Mouse (Mus musculus): Measurements from ENCODE around the gene Zfp654. TPM values are rescaled to one million over a fixed set of nuclear protein-coding genes. Genes with fewer than 3 reads are reported as not detected.

Gene Zfp654
- 1.1 TPM for polyA plus RNA-seq (2012; fragmentation: generic; extraction: Trizol)
- long read RNA-seq, experiment 1, partial matches to known transcripts: 0 of 1 reads
- long read RNA-seq, experiment 1, other reads (novel, unspliced or antisense): 1 of 1 reads
- long read RNA-seq, experiment 2, full-length matches to known transcripts: 1 of 2 reads
- long read RNA-seq, experiment 2, partial matches to known transcripts: 0 of 2 reads
- long read RNA-seq, experiment 2, other reads (novel, unspliced or antisense): 1 of 2 reads

- no peaks in the 10 kb centered on the region for H3K27me3 ChIP-seq (ENCODE audit: control insufficient read depth, insufficient read depth, insufficient read length)
- peaks cover 48% of the 10 kb centered on the region for H3K79me3 ChIP-seq (ENCODE audit: low read depth)
- H3K4me3 ChIP-seq (ENCODE audit: insufficient read depth, poor library complexity, severe bottlenecking): peak within 1 kb of the TSS; percentile 87
- peak within 1 kb of the TSS; percentile 89 for H3ac ChIP-seq (ENCODE audit: control insufficient read depth, insufficient read length, low read depth)
- peaks cover 83% of the 10 kb centered on the region for H3K79me2 ChIP-seq (ENCODE audit: control insufficient read depth, insufficient read depth)
- TF ChIP-seq CEBPB (IDR thresholded peaks at IDR 0.05; ENCODE audit: low read depth) (no peak), FOSL1 (IDR thresholded peaks at IDR 0.05; ENCODE audit: insufficient read depth, low read length, poor library complexity, severe bottlenecking) (no peak), MYOD1 (IDR thresholded peaks at IDR 0.05; ENCODE audit: control insufficient read depth, insufficient read length, low read depth) (no peak), MYOG (IDR thresholded peaks at IDR 0.05; ENCODE audit: control insufficient read depth, extremely low read depth, insufficient read length) (no peak), MAX (IDR thresholded peaks at IDR 0.05) (peak; percentile 30)
- peaks cover 38% of the 10 kb centered on the region for H3K36me3 ChIP-seq (ENCODE audit: control insufficient read depth, insufficient read depth)
These were observed at the start of gene Zfp654, which contains the start of gene Cggbp1 for GRCm38 (mm10) chr16:64851563-64852362. TSS of gene Zfp654 (minus strand) at chr16:64851652. TSS of gene Cggbp1 (plus strand) at chr16:64851996.

- Histone ChIP-seq H3ac (ENCODE audit: control insufficient read depth, insufficient read length, low read depth) (no peak overlapping the region), H3K79me2 (ENCODE audit: control insufficient read depth, insufficient read depth) (no peaks in the 10 kb centered on the region), H3K27me3 (ENCODE audit: control insufficient read depth, insufficient read depth, insufficient read length) (no peaks in the 10 kb centered on the region), H3K79me3 (ENCODE audit: low read depth) (no peaks in the 10 kb centered on the region), H3K4me3 (ENCODE audit: insufficient read depth, poor library complexity, severe bottlenecking) (no peak overlapping the region), H3K36me3 (ENCODE audit: control insufficient read depth, insufficient read depth) (no peaks in the 10 kb centered on the region)
- TF ChIP-seq USF1 (IDR thresholded peaks at IDR 0.05; ENCODE audit: low read depth) (no peak), MYOD1 (IDR thresholded peaks at IDR 0.05; ENCODE audit: control insufficient read depth, insufficient read length, low read depth) (no peak), FOSL1 (IDR thresholded peaks at IDR 0.05; ENCODE audit: insufficient read depth, low read length, poor library complexity, severe bottlenecking) (no peak), CTCF (IDR thresholded peaks at IDR 0.05; ENCODE audit: control insufficient read depth, insufficient read depth, insufficient read length) (no peak), CEBPB (IDR thresholded peaks at IDR 0.05; ENCODE audit: low read depth) (no peak), MYOG (IDR thresholded peaks at IDR 0.05; ENCODE audit: control insufficient read depth, extremely low read depth, insufficient read length) (no peak), MAX (IDR thresholded peaks at IDR 0.05) (no peak)
These were observed 47.6 kb upstream of the Zfp654 start for GRCm38 (mm10) chr16:64899084-64899483.

GRCm38 (mm10) chr16:64889496-64889895, 38.0 kb upstream of the Zfp654 start:
- H3K36me3 ChIP-seq (ENCODE audit: control insufficient read depth, insufficient read depth): no peaks in the 10 kb centered on the region
- no peak for TF ChIP-seq USF1 (IDR thresholded peaks at IDR 0.05; ENCODE audit: low read depth)
- no peak for TF ChIP-seq FOSL1 (IDR thresholded peaks at IDR 0.05; ENCODE audit: insufficient read depth, low read length, poor library complexity, severe bottlenecking)
- TF ChIP-seq CTCF (IDR thresholded peaks at IDR 0.05; ENCODE audit: control insufficient read depth, insufficient read depth, insufficient read length): no peak
- TF ChIP-seq MYOD1 (IDR thresholded peaks at IDR 0.05; ENCODE audit: control insufficient read depth, insufficient read length, low read depth): no peak
- TF ChIP-seq CEBPB (IDR thresholded peaks at IDR 0.05; ENCODE audit: low read depth): no peak
- no peak for TF ChIP-seq MAX (IDR thresholded peaks at IDR 0.05)
- no peak for TF ChIP-seq MYOG (IDR thresholded peaks at IDR 0.05; ENCODE audit: control insufficient read depth, extremely low read depth, insufficient read length)
- H3ac ChIP-seq (ENCODE audit: control insufficient read depth, insufficient read length, low read depth): no peak overlapping the region
- H3K27me3 ChIP-seq (ENCODE audit: control insufficient read depth, insufficient read depth, insufficient read length): no peaks in the 10 kb centered on the region
- no peaks in the 10 kb centered on the region for H3K79me3 ChIP-seq (ENCODE audit: low read depth)
- H3K4me3 ChIP-seq (ENCODE audit: insufficient read depth, poor library complexity, severe bottlenecking): no peak overlapping the region
- no peaks in the 10 kb centered on the region for H3K79me2 ChIP-seq (ENCODE audit: control insufficient read depth, insufficient read depth)

- H3K79me3 ChIP-seq (ENCODE audit: low read depth): no peaks in the 10 kb centered on the region
- TF ChIP-seq USF1 (IDR thresholded peaks at IDR 0.05; ENCODE audit: low read depth): no peak
- TF ChIP-seq CEBPB (IDR thresholded peaks at IDR 0.05; ENCODE audit: low read depth): no peak
- no peak for TF ChIP-seq FOSL1 (IDR thresholded peaks at IDR 0.05; ENCODE audit: insufficient read depth, low read length, poor library complexity, severe bottlenecking)
- no peak for TF ChIP-seq MYOD1 (IDR thresholded peaks at IDR 0.05; ENCODE audit: control insufficient read depth, insufficient read length, low read depth)
- TF ChIP-seq MAX (IDR thresholded peaks at IDR 0.05): no peak
These were observed 34.1 kb upstream of the Zfp654 start for GRCm38 (mm10) chr16:64885547-64885946.

GRCm38 (mm10) chr16:64885142-64885541, 33.7 kb upstream of the Zfp654 start:
- Histone ChIP-seq H3K79me2 (ENCODE audit: control insufficient read depth, insufficient read depth) (no peaks in the 10 kb centered on the region), H3K27me3 (ENCODE audit: control insufficient read depth, insufficient read depth, insufficient read length) (no peaks in the 10 kb centered on the region), H3K36me3 (ENCODE audit: control insufficient read depth, insufficient read depth) (no peaks in the 10 kb centered on the region), H3ac (ENCODE audit: control insufficient read depth, insufficient read length, low read depth) (no peak overlapping the region), H3K4me3 (ENCODE audit: insufficient read depth, poor library complexity, severe bottlenecking) (no peak overlapping the region), H3K79me3 (ENCODE audit: low read depth) (no peaks in the 10 kb centered on the region)
- no peak for TF ChIP-seq CEBPB (IDR thresholded peaks at IDR 0.05; ENCODE audit: low read depth)
- TF ChIP-seq MYOG (IDR thresholded peaks at IDR 0.05; ENCODE audit: control insufficient read depth, extremely low read depth, insufficient read length): no peak
- no peak for TF ChIP-seq CTCF (IDR thresholded peaks at IDR 0.05; ENCODE audit: control insufficient read depth, insufficient read depth, insufficient read length)
- no peak for TF ChIP-seq MAX (IDR thresholded peaks at IDR 0.05)
- no peak for TF ChIP-seq FOSL1 (IDR thresholded peaks at IDR 0.05; ENCODE audit: insufficient read depth, low read length, poor library complexity, severe bottlenecking)
- no peak for TF ChIP-seq MYOD1 (IDR thresholded peaks at IDR 0.05; ENCODE audit: control insufficient read depth, insufficient read length, low read depth)
- no peak for TF ChIP-seq USF1 (IDR thresholded peaks at IDR 0.05; ENCODE audit: low read depth)

More at GRCm38 (mm10) chr16:64885547-64885946, 34.1 kb upstream of the Zfp654 start:
- H3K27me3 ChIP-seq (ENCODE audit: control insufficient read depth, insufficient read depth, insufficient read length): no peaks in the 10 kb centered on the region
- no peaks in the 10 kb centered on the region for H3K79me2 ChIP-seq (ENCODE audit: control insufficient read depth, insufficient read depth)
- H3ac ChIP-seq (ENCODE audit: control insufficient read depth, insufficient read length, low read depth): no peak overlapping the region
- H3K36me3 ChIP-seq (ENCODE audit: control insufficient read depth, insufficient read depth): no peaks in the 10 kb centered on the region
- no peak overlapping the region for H3K4me3 ChIP-seq (ENCODE audit: insufficient read depth, poor library complexity, severe bottlenecking)
